Mouse (Mus musculus) cerebellum, adult 2 months (tissue): Measurements from ENCODE around the gene Zfp109. TPM values are rescaled to one million over a fixed set of nuclear protein-coding genes. Genes with fewer than 3 reads are reported as not detected.
"Not testable (repeated sequence)": the region's sequence is repeated elsewhere in the genome, so short reads cannot be mapped to it uniquely, and the experiment has no call there.

Experiments used
- DNase-seq, 2 experiments: peaks; one replicate each; pipeline ENCODE4 v3.0.0; 2021
- H3K27ac ChIP-seq: fragments of 200-500 bp; 2 replicates; pipeline ENCODE4 v1.5.1; 2012; ENCODE audit warnings: low read length, control low read depth, inconsistent platforms; ENCODE audit not compliant: insufficient read depth
- H3K27me3 ChIP-seq: fragments of 200-500 bp; 2 replicates; pipeline ENCODE4 v1.6.1; 2012; ENCODE audit warnings: inconsistent platforms, mild to moderate bottlenecking, low read length, moderate library complexity; ENCODE audit not compliant: control insufficient read depth, insufficient read depth
- H3K4me1 ChIP-seq: fragments of 200-500 bp; 2 replicates; pipeline ENCODE4 v1.6.1; 2011; ENCODE audit warnings: low read length; ENCODE audit not compliant: control insufficient read depth, insufficient read depth
- H3K4me3 ChIP-seq: fragments of 200-500 bp; replicated peaks from 2 replicates; pipeline ENCODE3; 2011; ENCODE audit warnings: mild to moderate bottlenecking, low read depth, low read length, control low read depth; ENCODE audit not compliant: insufficient read depth
- CTCF ChIP-seq: fragments of 200-500 bp; IDR thresholded peaks from 2 replicates; pipeline ENCODE4 v1.5.1; 2011; ENCODE audit warnings: low read depth, mild to moderate bottlenecking, control low read depth, low read length, moderate library complexity, borderline replicate concordance; ENCODE audit not compliant: insufficient read depth
- POLR2A ChIP-seq: fragments of 200-500 bp; IDR thresholded peaks from 2 replicates; pipeline ENCODE4 v1.6.1; 2011; ENCODE audit warnings: low read length, control low read depth, borderline replicate concordance; ENCODE audit not compliant: insufficient read depth
- WGBS: fragments of 180-500 bp; shearing (Covaris S2); methylation state at CpG from one replicate; pipeline ENCODE4 v1.1.7; 2018; 5-methylcytosine and 5-hydroxymethylcytosine counted together
- polyA plus RNA-seq: library from polyadenylated mRNA; depleted of rRNA; stranded (reverse); fragments of >200 nt; gene quantifications from 2 replicates; pipeline ENCODE4 v1.2.3, GENCODE M21; 2012; rRNA removed

The Zfp109 gene
- polyA plus RNA-seq = 6.5 and 7.2 TPM in 2 replicates

- TF ChIP-seq CTCF (no peak), POLR2A (peak; percentile 53; the same call in 1 of the 2 replicates)
- Histone ChIP-seq H3K27me3 (no peaks in the 10 kb centered on the region), H3K4me3 (peak within 1 kb of the TSS; percentile 97), H3K27ac (no peak within 1 kb of the TSS), H3K4me1 (no peaks in the 10 kb centered on the region)
- 7% methylated on average over 28 of the region's 28 CpGs for WGBS
- peak; percentile 76 to 78 for DNase-seq
Measured at GRCm38 (mm10) chr7:24237040-24237791, at the start of gene Zfp109. Gene Zfp109 (minus strand): TSS chr7:24237560.

- TF ChIP-seq POLR2A (no peak), CTCF (no peak)
- WGBS = 76% methylated on average over 4 of the region's 4 CpGs
- Histone ChIP-seq H3K4me1 (peaks cover 5% of the 10 kb centered on the region), H3K27me3 (no peaks in the 10 kb centered on the region), H3K4me3 (no peak overlapping the region), H3K27ac (no peak overlapping the region)
- no peak for DNase-seq
Measured at GRCm38 (mm10) chr7:24286916-24287315, 49.6 kb upstream of the Zfp109 start.

- Histone ChIP-seq H3K4me3 (no peak overlapping the region), H3K4me1 (peaks cover 5% of the 10 kb centered on the region), H3K27me3 (no peaks in the 10 kb centered on the region), H3K27ac (no peak overlapping the region)
- DNase-seq = no peak
- 52% methylated on average over 4 of the region's 4 CpGs for WGBS
- TF ChIP-seq POLR2A (no peak), CTCF (0 out of 2 replicates have a peak, but pooled peaks have one; percentile 11)
Measured at GRCm38 (mm10) chr7:24286090-24286489, 48.7 kb upstream of the Zfp109 start.

GRCm38 (mm10) chr7:24280858-24281145 lies 43.4 kb upstream of the Zfp109 start:
- WGBS = 58% methylated on average over 4 of the region's 4 CpGs
- no peak overlapping the region for H3K27ac ChIP-seq
- TF ChIP-seq POLR2A (no peak), CTCF (no peak)
- no peak for DNase-seq
- no peak overlapping the region for H3K4me3 ChIP-seq
- no peaks in the 10 kb centered on the region; the same call in 1 of the 2 replicates for H3K27me3 ChIP-seq
- H3K4me1 ChIP-seq = no peaks in the 10 kb centered on the region

- Histone ChIP-seq H3K4me3 (no peak overlapping the region), H3K4me1 (no peaks in the 10 kb centered on the region), H3K27ac (no peak overlapping the region), H3K27me3 (no peaks in the 10 kb centered on the region; the same call in 1 of the 2 replicates)
- peak in 1 of 2 experiments; percentile 3 for DNase-seq
- 56% methylated on average over 10 of the region's 10 CpGs for WGBS
- TF ChIP-seq POLR2A = no peak
- no peak for TF ChIP-seq CTCF
Measured at GRCm38 (mm10) chr7:24280031-24280857, 42.9 kb upstream of the Zfp109 start.

- H3K27me3 ChIP-seq, H3K4me3 ChIP-seq, DNase-seq, H3K27ac ChIP-seq, H3K4me1 ChIP-seq: not testable (repeated sequence)
- WGBS = 91% methylated on average over 3 of the region's 3 CpGs
Measured at GRCm38 (mm10) chr7:24278771-24279170, 41.4 kb upstream of the Zfp109 start.

- TF ChIP-seq POLR2A = no peak
- TF ChIP-seq CTCF = no peak
- WGBS = 97% methylated on average over 4 of the region's 4 CpGs
Measured at GRCm38 (mm10) chr7:24274456-24274855, 37.1 kb upstream of the Zfp109 start.

GRCm38 (mm10) chr7:24271191-24271590 lies 33.8 kb upstream of the Zfp109 start:
- H3K4me1 ChIP-seq = no peaks in the 10 kb centered on the region; the same call in 1 of the 2 replicates
- H3K4me3 ChIP-seq = no peak overlapping the region
- no peak for DNase-seq
- H3K27me3 ChIP-seq = no peaks in the 10 kb centered on the region
- WGBS = 97% methylated on average over 6 of the region's 6 CpGs
- TF ChIP-seq CTCF = no peak
- no peak for TF ChIP-seq POLR2A
- no peak overlapping the region for H3K27ac ChIP-seq

More at GRCm38 (mm10) chr7:24274456-24274855, 37.1 kb upstream of the Zfp109 start:
- no peak overlapping the region for H3K4me3 ChIP-seq
- H3K27me3 ChIP-seq = no peaks in the 10 kb centered on the region; the same call in 1 of the 2 replicates
- H3K27ac ChIP-seq = no peak overlapping the region
- no peaks in the 10 kb centered on the region; the same call in 1 of the 2 replicates for H3K4me1 ChIP-seq
- no peak for DNase-seq
